Mouse (Mus musculus) heart, postnatal 0 days (tissue): ENCODE measurements around the gene Fstl1.

Experiments
- CTCF ChIP-seq: IDR thresholded peaks from 2 replicates; pipeline ENCODE4 v1.5.1; 2016; ENCODE audit warnings: antibody characterized with exemption, control low read depth, low read depth
- EP300 ChIP-seq: IDR thresholded peaks from 2 replicates; pipeline ENCODE4 v1.6.1; 2016; ENCODE audit warnings: antibody characterized with exemption, low read depth

GRCm38 (mm10) chr16:37861029-37861428, 84.4 kb downstream of the Fstl1 start, which contains the start of gene Gm36028:
- no peak for TF ChIP-seq CTCF
- no peak for TF ChIP-seq EP300
